Mouse (Mus musculus) liver, embryonic 16.5 days (tissue): Measurements from ENCODE around the gene Hoxd13. TPM values are rescaled to one million over a fixed set of nuclear protein-coding genes. Genes with fewer than 3 reads are reported as not detected.
A peak's percentile ranks its signal among the peaks of the same experiment; 100 is the strongest.

Source experiments
- ATAC-seq: fragments of 200-750 bp; cut with Nextera tagmentation; 2 replicates; pipeline ENCODE4 v1.8.0; 2017; ENCODE audit warnings: low read depth, mild to moderate bottlenecking, moderate number of reproducible peaks, moderate library complexity
- H3K27ac ChIP-seq: fragments of 300-500 bp; sonication (generic); 2 replicates; pipeline ENCODE4 v1.5.1; 2014; ENCODE audit warnings: mild to moderate bottlenecking, low read length
- H3K27me3 ChIP-seq: fragments of 300-500 bp; sonication (generic); 2 replicates; pipeline ENCODE4 v1.6.1; 2014; ENCODE audit warnings: low read depth, low read length, mixed read lengths; ENCODE audit not compliant: control insufficient read depth, insufficient read depth
- H3K36me3 ChIP-seq: fragments of 300-500 bp; sonication (generic); 2 replicates; pipeline ENCODE4 v1.6.1; 2014; ENCODE audit warnings: mild to moderate bottlenecking; ENCODE audit not compliant: control insufficient read depth, insufficient read depth
- H3K4me1 ChIP-seq: fragments of 300-500 bp; sonication (generic); 2 replicates; pipeline ENCODE4 v1.6.1; 2014; ENCODE audit warnings: low read depth, low read length, mixed read lengths; ENCODE audit not compliant: control insufficient read depth
- H3K4me2 ChIP-seq: fragments of 300-500 bp; sonication (generic); 2 replicates; pipeline ENCODE4 v1.6.1; 2014; ENCODE audit warnings: low read depth, low read length, mixed read lengths
- H3K4me3 ChIP-seq: fragments of 300-500 bp; sonication (generic); 2 replicates; pipeline ENCODE4 v1.5.1; 2014; ENCODE audit warnings: low read depth, mild to moderate bottlenecking, low read length
- H3K9ac ChIP-seq: fragments of 300-500 bp; sonication (generic); 2 replicates; pipeline ENCODE4 v1.6.1; 2014; ENCODE audit warnings: low read depth, low read length
- H3K9me3 ChIP-seq: fragments of 300-500 bp; sonication (generic); replicated peaks from 2 replicates; pipeline ENCODE4 v1.6.1; 2016; ENCODE audit warnings: low read length; ENCODE audit not compliant: control insufficient read depth
- WGBS: fragments of 180-500 bp; shearing (Covaris S2); extraction: QIAGEN DNeasy Blood & Tissue Kit; methylation state at CpG from one replicate; pipeline ENCODE4 v1.1.7; 2014; ENCODE audit not compliant: insufficient replicate concordance; 5-methylcytosine and 5-hydroxymethylcytosine counted together
- polyA plus RNA-seq: library from polyadenylated mRNA; unstranded; fragments of >200 nt; fragmentation: Nextera tagmentation; extraction: Ambion mirVana; gene quantifications from 2 replicates; pipeline ENCODE4 v1.2.1, GENCODE M21; 2015

Gene Hoxd13
- polyA plus RNA-seq, 1 experiment from 2014 or later, result not detected

DNA sequence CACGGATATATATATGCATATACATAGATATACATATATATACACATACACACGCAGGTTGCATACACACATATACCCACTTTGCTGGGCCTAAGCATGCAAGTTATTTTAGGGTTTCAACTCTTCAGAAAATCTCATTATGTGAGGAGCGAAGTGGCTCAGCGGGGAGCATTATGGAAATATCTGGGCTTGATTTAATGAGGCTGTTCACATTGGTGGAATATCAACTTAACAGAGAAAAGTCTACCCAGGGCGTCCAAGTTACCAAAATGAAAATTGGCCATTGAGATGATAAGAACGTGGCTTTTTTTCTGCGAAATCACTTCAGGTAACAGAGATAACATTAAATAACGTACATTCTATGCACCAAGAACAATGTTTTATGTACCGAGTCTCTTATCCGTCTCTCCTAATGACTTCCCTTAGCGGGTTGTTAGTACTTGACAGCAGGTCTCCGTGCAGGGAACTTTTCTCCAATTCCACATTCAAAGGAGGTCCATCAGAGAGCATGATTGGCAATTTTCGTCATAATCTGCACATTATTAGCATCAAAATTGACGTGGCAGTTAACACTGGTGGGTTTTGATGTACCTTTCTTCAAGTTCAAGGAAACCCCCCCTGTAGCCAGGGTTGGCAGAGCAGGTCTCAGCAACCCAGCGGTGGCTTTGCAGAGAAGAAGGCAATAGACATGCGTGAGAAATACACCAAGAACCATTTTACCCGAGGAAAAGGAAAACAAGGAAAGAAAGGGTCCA lies 14.2 kb upstream of the Hoxd13 start:
- no peaks in the 10 kb centered on the region for H3K9me3 ChIP-seq
- peaks cover 88% of the 10 kb centered on the region for H3K27me3 ChIP-seq
- H3K4me3 ChIP-seq, result no peak overlapping the region
- no peak overlapping the region for H3K9ac ChIP-seq
- H3K36me3 ChIP-seq, result no peaks in the 10 kb centered on the region
- H3K4me2 ChIP-seq, result no peak overlapping the region
- H3K4me1 ChIP-seq, result no peaks in the 10 kb centered on the region; the same call in none of the 2 replicates
- 8% methylated on average over 17 of the region's 17 CpGs for WGBS
- H3K27ac ChIP-seq, result no peak overlapping the region
- no peak for ATAC-seq

DNA sequence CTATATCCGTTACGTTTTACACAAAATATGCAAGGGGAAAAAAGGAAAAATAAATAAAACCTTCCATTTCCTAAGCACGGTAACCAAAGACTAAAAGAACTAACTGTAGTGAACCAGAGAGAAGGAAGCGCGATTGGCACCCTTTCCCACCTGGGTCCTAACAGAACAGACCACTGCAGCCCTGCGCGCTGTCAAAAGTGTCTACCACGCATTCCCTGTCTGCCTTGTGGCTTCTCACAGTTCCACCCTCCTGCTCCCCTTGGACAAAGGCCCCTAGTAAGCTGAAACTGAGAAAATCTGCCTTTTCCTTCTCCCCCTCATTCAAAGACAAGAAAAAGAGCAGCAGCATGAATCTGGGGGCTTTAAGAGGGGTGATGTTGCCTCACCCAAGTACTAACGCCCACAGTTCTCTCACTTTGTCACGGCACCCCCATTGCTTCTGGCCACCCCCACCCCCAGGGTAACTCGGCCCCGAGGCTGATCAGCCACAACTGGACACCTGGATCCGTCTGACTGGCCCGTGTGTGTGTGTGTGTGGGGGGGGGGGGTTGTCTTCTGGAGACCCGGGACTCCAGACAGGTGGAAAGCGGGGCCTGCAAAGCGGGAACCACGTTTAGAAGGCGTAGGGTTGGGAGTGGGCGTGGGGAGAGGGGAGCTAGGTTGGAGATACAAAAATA lies 13.2 kb upstream of the Hoxd13 start:
- Histone ChIP-seq H3K4me2 (0 out of 2 replicates have a peak overlapping the region, but pooled peaks have one; percentile 48), H3K27me3 (peaks cover 88% of the 10 kb centered on the region), H3K4me1 (no peaks in the 10 kb centered on the region; the same call in none of the 2 replicates), H3K9ac (no peak overlapping the region), H3K4me3 (no peak overlapping the region), H3K9me3 (no peaks in the 10 kb centered on the region), H3K36me3 (no peaks in the 10 kb centered on the region), H3K27ac (no peak overlapping the region)
- no peak for ATAC-seq
- 5% methylated on average over 20 of the region's 20 CpGs for WGBS

DNA sequence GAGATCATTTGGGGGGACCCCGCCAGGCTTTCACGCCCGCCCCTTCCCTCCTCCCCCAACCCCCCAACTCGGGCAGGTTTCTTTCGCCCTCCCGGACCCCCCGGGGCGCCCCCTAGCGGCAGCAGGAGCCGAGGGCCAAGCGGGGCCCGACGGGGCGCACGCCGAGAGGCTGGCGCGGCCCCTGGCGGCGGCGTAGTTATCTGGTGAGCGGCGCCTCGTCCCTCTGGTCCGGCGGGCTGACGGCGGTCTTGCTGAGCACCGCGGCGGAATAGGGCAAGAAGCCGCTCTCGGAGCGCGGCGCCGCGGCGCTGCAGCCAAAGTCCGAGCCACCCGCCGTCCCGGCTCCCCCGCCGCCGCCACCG lies 12.7 kb upstream of the Hoxd13 start:
- Histone ChIP-seq H3K4me2 (peak overlapping the region; percentile 48), H3K4me1 (no peaks in the 10 kb centered on the region; the same call in none of the 2 replicates), H3K9me3 (no peaks in the 10 kb centered on the region), H3K4me3 (peak overlapping the region; percentile 47), H3K27me3 (peaks cover 88% of the 10 kb centered on the region), H3K9ac (no peak overlapping the region), H3K27ac (no peak overlapping the region), H3K36me3 (no peaks in the 10 kb centered on the region)
- 3% methylated on average over 30 of the region's 47 CpGs for WGBS
- no peak for ATAC-seq

DNA sequence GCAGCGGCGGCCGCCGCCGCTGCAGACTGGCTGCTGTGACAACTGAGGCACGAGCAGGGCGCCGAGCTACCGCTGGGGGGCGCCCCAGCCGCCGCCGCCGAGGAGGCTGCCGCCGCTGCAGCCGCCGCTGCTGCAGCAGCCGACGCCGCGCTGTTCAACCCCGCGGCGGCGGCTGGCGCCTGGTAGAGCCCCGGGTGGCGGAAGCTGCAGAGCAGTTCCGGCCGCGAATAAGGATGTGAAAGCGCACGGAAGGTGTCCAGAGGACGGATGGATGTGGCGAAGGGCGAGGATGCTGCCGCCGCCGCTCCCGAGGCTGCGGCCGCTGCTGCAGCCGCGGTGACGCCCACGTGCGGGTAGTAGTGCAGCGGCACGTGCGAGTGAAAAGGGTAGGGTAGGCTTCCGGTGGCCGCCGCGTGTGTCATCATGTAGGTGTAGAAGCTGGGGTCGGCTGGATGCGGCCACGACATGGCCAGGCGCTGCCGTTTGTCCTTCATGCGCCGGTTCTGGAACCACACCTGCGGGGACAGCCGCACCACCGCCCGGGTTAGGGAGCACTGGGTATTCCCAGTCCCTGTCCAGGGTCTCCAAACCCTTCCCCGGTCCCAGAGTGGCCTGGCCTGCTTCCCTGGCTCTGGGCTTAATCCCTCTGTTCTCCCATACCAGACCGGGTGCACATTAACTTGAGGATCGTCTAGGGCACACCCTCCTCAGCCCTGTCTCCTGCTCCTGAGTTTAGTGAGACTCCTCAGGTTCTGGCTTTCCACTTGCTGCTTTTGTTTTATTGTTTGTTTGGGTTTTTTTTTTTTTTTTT lies 12.1 kb upstream of the Hoxd13 start:
- Histone ChIP-seq H3K4me1 (no peaks in the 10 kb centered on the region; the same call in none of the 2 replicates), H3K9me3 (no peaks in the 10 kb centered on the region), H3K27ac (no peak overlapping the region), H3K36me3 (no peaks in the 10 kb centered on the region), H3K27me3 (peaks cover 88% of the 10 kb centered on the region), H3K4me3 (peak overlapping the region; percentile 47), H3K4me2 (peak overlapping the region; percentile 48), H3K9ac (no peak overlapping the region)
- ATAC-seq, result no peak
- under 1% methylated on average over 68 of the region's 69 CpGs for WGBS

DNA sequence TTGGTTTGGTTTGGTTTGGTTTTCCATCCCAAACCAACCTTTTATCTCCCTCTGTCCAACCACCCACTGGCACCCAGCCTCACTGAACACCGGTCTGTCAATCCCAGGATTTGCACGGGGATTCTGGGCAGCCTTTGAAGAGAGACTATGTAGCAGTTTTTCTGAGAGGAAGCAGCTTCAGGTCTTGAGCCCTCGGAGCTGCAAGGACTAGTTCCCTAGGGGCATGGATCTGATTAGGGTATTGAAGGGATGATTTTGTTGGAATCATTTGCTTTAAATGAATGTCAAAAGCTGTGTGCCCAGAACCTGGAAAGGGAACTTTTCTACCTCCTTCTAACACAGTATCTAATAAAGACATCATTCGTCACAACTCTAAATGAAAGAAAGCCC lies 11.5 kb upstream of the Hoxd13 start:
- H3K9ac ChIP-seq, result no peak overlapping the region
- no peaks in the 10 kb centered on the region; the same call in none of the 2 replicates for H3K4me1 ChIP-seq
- H3K4me3 ChIP-seq, result no peak overlapping the region
- ATAC-seq, result no peak
- H3K36me3 ChIP-seq, result no peaks in the 10 kb centered on the region
- no peak overlapping the region for H3K4me2 ChIP-seq
- H3K27me3 ChIP-seq, result peaks cover 89% of the 10 kb centered on the region
- 6% methylated on average over 4 of the region's 4 CpGs for WGBS
- H3K27ac ChIP-seq, result no peak overlapping the region
- H3K9me3 ChIP-seq, result no peaks in the 10 kb centered on the region

DNA sequence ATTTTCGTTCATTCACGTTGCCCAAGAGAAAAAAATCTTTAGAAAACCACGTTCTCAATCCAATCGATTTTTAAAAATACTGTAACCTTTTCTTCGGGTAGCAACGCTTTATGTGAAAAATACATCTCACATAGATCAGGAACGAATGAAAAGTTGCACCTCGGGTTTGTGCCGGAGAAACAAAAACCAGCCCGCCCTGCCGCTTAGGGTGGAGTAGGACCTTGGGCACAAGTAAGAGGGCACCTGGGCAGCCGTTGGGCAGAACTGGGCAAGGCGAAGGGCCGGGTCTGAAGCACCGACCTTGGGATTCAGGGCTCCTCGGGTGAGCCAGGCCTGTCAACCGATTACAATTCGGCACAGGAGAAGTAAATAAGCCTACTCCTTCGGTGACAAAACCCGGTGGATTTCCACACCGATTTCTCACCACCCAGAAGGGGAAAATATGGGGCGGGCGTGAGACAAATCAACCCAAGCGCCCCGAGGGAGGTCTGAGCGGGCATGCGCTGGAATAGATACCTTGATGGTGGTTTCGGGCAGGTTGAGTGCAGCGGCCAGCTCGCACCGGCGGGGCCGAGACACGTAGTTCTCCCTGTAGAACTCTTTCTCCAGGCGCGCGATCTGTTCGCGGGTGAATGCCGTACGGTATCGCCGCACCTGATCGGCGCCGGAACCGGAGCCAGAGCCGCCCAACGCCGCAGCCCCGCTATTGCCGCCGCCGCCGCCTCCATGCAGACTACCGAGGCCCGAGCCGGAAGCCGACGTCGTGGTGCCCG lies 10.7 kb upstream of the Hoxd13 start:
- no peak overlapping the region for H3K4me3 ChIP-seq
- 3% methylated on average over 62 of the region's 62 CpGs for WGBS

DNA sequence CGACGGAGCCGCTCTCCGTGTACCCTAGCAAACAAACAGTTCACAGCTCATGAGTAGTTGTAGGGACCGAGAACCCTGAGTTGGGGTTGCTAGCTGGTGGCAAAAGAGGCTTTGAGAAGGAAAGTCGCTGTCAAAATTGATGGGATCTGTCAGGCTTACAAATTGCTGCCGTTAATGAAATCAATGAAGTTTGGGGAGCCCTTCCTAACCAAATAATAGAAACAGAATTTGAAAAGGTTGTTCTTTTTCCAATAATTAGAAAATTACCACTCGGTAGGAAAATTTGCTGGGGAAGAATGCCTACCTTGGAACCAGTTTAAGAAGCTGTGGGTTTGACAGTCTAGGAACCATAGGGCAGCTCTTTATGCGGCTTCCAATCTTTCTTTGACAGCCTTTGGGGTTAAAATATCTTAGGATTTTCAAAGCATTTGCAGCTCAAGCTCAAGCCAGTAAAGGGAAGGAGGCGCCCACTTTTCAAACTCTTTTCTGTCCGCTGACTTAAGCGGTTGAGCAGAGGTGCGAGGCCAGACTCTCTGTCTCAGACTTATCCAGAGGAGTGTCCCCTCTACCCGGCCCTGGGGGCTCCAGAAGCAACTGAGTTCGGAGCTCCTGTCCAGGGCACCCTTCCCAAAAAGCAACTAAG lies 10.0 kb upstream of the Hoxd13 start:
- no peak overlapping the region for H3K4me3 ChIP-seq
- no peak overlapping the region for H3K9ac ChIP-seq
- H3K4me2 ChIP-seq, result peak overlapping the region; percentile 15; the same call in 1 of the 2 replicates
- H3K4me1 ChIP-seq, result no peaks in the 10 kb centered on the region; the same call in none of the 2 replicates
- WGBS, result 2% methylated on average over 15 of the region's 15 CpGs
- no peak for ATAC-seq
- no peaks in the 10 kb centered on the region for H3K9me3 ChIP-seq
- no peak overlapping the region for H3K27ac ChIP-seq
- H3K27me3 ChIP-seq, result peaks cover 93% of the 10 kb centered on the region
- no peaks in the 10 kb centered on the region for H3K36me3 ChIP-seq

More for the DNA sequence above, 10.7 kb upstream of the Hoxd13 start:
- peaks cover 89% of the 10 kb centered on the region for H3K27me3 ChIP-seq
- no peaks in the 10 kb centered on the region; the same call in none of the 2 replicates for H3K4me1 ChIP-seq
- no peak for ATAC-seq
- no peaks in the 10 kb centered on the region for H3K36me3 ChIP-seq
- H3K4me2 ChIP-seq, result peak overlapping the region; percentile 15; the same call in 1 of the 2 replicates
- H3K9me3 ChIP-seq, result no peaks in the 10 kb centered on the region
- H3K27ac ChIP-seq, result no peak overlapping the region
- H3K9ac ChIP-seq, result no peak overlapping the region
